Mouse (Mus musculus) limb, embryonic 14.5 days (tissue): ENCODE measurements at regions not wholly inside any gene's neighbourhood (a gene's known extent, or its start where the extent isn't known, plus 50 kb on each side); places are given as distances from the start of the nearest gene placed in this dataset.

ENCODE experiments used
- ATAC-seq: fragments of 200-750 bp; cut with Nextera tagmentation; 2 replicates; pipeline ENCODE4 v1.8.0; 2017; ENCODE audit warnings: low read depth, moderate number of reproducible peaks, moderate TSS enrichment; ENCODE audit not compliant: low FRiP score
- DNase-seq: peaks from one replicate; pipeline ENCODE4 v3.0.0-alpha.2; 2015; ENCODE audit warnings: low spot score
- H3K27ac ChIP-seq: fragments of 300-500 bp; sonication (generic); replicated peaks from 2 replicates; pipeline ENCODE4 v1.5.1; 2014; ENCODE audit warnings: low read depth, mild to moderate bottlenecking, low read length, moderate library complexity, mixed read lengths
- H3K27me3 ChIP-seq: fragments of 300-500 bp; sonication (generic); 2 replicates; pipeline ENCODE4 v1.6.1; 2014; ENCODE audit warnings: low read length, mixed read lengths; ENCODE audit not compliant: control insufficient read depth, insufficient read depth
- H3K36me3 ChIP-seq: fragments of 300-500 bp; sonication (generic); 2 replicates; pipeline ENCODE4 v1.6.1; 2014; ENCODE audit warnings: mild to moderate bottlenecking, low read length, moderate library complexity, mixed read lengths; ENCODE audit not compliant: control insufficient read depth, insufficient read depth
- H3K4me1 ChIP-seq: fragments of 300-500 bp; sonication (generic); 2 replicates; pipeline ENCODE4 v1.6.1; 2014; ENCODE audit warnings: antibody characterized with exemption, low read length, mixed read lengths; ENCODE audit not compliant: control insufficient read depth, insufficient read depth
- H3K4me2 ChIP-seq: fragments of 300-500 bp; sonication (generic); replicated peaks from 2 replicates; pipeline ENCODE4 v1.6.1; 2014; ENCODE audit warnings: low read depth, mild to moderate bottlenecking, low read length, moderate library complexity; ENCODE audit not compliant: severe bottlenecking
- H3K4me3 ChIP-seq: fragments of 300-500 bp; sonication (generic); replicated peaks from 2 replicates; pipeline ENCODE4 v1.5.1; 2014; ENCODE audit warnings: low read length
- H3K9ac ChIP-seq: fragments of 300-500 bp; sonication (generic); 2 replicates; pipeline ENCODE4 v1.6.1; 2014; ENCODE audit warnings: mild to moderate bottlenecking, low read depth, low read length, moderate library complexity; ENCODE audit not compliant: severe bottlenecking
- H3K9me3 ChIP-seq: fragments of 300-500 bp; sonication (generic); 2 replicates; pipeline ENCODE4 v1.6.1; 2016; ENCODE audit warnings: low read length; ENCODE audit not compliant: control insufficient read depth
- POLR2A ChIP-seq: fragments of 200-500 bp; IDR thresholded peaks from 2 replicates; pipeline ENCODE4 v1.8.0; 2012; ENCODE audit warnings: inconsistent platforms, mild to moderate bottlenecking, moderate library complexity, borderline replicate concordance; ENCODE audit not compliant: insufficient read depth, insufficient read length; ENCODE audit errors: extremely low read depth
- WGBS: fragments of 180-500 bp; shearing (Covaris S2); extraction: QIAGEN DNeasy Blood & Tissue Kit; methylation state at CpG from one replicate; pipeline ENCODE4 v1.1.7; 2014; 5-methylcytosine and 5-hydroxymethylcytosine counted together

DNA sequence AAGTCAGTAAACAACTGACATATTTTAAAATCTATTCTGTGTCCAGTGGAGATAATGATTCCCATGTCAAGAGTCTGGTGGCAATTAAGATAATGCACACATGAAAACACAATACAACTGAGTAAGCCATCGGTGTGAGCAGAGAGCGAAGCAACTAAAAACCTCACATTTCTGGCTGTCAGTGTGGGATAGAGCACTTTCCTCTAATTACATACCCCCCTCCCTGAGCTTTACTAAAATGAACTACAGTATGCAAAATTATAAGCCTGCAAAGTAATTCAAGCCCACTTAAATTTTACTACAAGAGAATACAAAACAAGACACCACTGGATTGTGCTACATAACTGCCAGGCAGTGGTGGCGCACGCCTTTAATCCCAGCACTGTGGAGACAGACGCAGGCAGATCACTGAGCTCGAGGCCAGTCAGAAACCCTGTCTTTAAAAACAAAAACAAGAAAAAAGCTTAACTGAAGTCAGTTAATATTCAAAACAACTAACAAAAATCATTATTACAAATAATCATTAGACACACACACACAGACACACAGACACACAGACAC is 104.8 kb downstream of the Enkur start:
- Histone ChIP-seq H3K4me1 (0 out of 2 replicates have a peak, but pooled peaks cover 3% of the 10 kb centered on the region), H3K4me2 (no peak overlapping the region), H3K9ac (no peak overlapping the region), H3K36me3 (no peaks in the 10 kb centered on the region), H3K27ac (no peak overlapping the region), H3K9me3 (no peaks in the 10 kb centered on the region), H3K27me3 (no peaks in the 10 kb centered on the region), H3K4me3 (no peak overlapping the region)
- no peak for DNase-seq
- 63% methylated on average over 6 of the region's 6 CpGs for WGBS
- no peak for TF ChIP-seq POLR2A
- ATAC-seq = no peak

DNA sequence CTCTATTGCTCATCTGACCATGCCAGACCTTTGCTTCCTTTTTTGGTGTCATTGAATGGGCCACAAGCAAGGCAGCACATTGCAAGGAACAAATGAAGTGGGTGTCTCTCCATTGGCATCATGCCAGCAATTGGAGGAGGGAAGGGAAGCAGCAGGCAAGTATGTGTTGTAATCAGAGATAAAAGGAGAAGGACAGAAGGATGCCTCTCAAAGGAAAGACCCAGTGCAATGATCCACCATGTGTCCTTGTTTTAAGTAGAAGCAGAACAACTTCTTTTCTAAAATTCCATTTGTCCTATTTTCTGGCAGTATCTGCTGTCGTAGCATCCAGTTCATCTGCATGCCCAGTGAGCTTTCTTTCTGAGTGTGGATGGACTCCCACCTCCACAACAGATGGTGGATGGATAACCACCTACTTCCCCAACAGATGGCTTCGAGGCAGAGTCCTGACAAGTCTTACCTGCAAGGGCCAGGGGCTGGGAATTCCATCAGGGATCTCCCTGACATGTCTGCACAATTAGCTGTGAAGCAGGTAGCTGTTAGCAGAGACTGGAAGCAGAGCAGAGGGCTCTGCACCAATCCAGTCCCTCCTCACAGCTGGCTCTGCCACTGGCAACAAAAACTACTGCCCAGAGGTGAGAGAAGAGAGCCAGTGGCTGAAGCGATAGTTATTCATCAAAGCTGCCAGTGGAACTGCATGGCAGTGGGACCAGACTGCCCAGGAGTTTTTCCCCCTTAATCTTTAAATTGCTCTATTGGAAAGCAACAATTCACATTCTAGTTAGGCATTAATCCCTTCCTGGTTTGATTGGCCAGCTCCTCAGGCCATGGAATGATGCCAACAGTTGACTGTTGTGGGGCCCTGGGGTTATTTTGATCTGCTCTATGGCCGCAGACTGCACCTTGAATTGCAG is 113.8 kb downstream of the Enkur start:
- H3K27ac ChIP-seq = no peak overlapping the region
- no peaks in the 10 kb centered on the region for H3K36me3 ChIP-seq
- 0 out of 2 replicates have a peak, but pooled peaks cover 5% of the 10 kb centered on the region for H3K4me1 ChIP-seq
- H3K27me3 ChIP-seq = no peaks in the 10 kb centered on the region
- no peak overlapping the region for H3K9ac ChIP-seq
- DNase-seq (no peak), ATAC-seq (no peak)
- no peaks in the 10 kb centered on the region for H3K9me3 ChIP-seq
- TF ChIP-seq POLR2A = no peak
- no peak overlapping the region for H3K4me2 ChIP-seq
- 40% methylated on average over 4 of the region's 4 CpGs for WGBS
- no peak overlapping the region for H3K4me3 ChIP-seq

DNA sequence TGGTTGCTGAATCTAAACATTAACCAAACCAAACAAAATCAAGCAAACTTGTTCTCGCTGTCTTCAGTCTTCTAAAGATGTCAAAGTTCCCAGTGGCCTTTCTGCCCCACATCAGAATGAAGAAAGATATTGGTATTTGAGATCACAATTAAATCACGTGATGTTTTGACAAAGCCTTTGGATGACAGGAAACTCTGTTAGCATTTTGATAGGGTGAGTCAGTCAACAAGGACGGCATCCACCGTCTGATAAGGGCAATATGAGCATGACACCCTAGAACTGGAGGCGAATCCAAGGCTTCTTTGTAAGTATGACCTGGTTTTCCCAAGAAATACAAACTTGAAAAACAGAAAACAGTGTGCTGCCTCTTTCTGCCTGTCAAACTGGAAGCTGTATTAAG is 116.8 kb upstream of the Arhgap21 start:
- Histone ChIP-seq H3K9ac (no peak overlapping the region), H3K4me2 (no peak overlapping the region), H3K36me3 (no peaks in the 10 kb centered on the region), H3K4me3 (no peak overlapping the region), H3K27me3 (no peaks in the 10 kb centered on the region), H3K27ac (no peak overlapping the region), H3K9me3 (no peaks in the 10 kb centered on the region), H3K4me1 (no peaks in the 10 kb centered on the region)
- 81% methylated on average over 5 of the region's 5 CpGs for WGBS
- DNase-seq = no peak
- no peak for ATAC-seq
- no peak for TF ChIP-seq POLR2A

DNA sequence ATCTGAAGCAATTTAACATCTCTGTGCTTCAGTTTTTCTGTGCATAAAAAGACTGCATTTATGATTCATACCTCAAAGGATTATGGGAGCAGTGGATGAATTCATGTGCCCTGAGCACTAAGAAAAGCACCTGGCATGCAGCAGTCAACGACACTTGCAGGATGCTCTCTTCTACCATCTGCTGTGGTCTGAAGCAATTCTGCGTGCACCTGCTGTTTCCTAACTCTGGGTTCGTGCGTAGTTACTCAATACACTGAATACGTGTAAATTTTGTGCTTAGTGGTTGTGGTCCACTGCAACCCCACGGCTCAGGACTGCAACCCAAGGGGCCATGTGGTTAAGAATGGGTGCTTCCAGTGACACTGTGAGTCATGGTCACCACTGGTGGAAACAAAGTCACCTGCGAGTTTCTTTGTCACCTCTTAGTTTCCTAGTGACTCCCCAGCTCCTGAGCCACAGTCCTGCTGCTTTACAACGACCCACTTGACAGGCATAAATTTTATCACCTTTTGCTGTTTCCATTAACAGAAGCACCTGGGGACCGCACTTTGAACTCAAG is 98.7 kb upstream of the Arhgap21 start:
- H3K36me3 ChIP-seq = no peaks in the 10 kb centered on the region
- no peak overlapping the region for H3K9ac ChIP-seq
- H3K4me2 ChIP-seq = no peak overlapping the region
- no peak for DNase-seq
- WGBS = 68% methylated on average over 9 of the region's 9 CpGs
- no peaks in the 10 kb centered on the region for H3K4me1 ChIP-seq
- H3K9me3 ChIP-seq = no peaks in the 10 kb centered on the region
- H3K4me3 ChIP-seq = no peak overlapping the region
- no peak overlapping the region for H3K27ac ChIP-seq
- no peaks in the 10 kb centered on the region for H3K27me3 ChIP-seq
- no peak for ATAC-seq
- TF ChIP-seq POLR2A = no peak

DNA sequence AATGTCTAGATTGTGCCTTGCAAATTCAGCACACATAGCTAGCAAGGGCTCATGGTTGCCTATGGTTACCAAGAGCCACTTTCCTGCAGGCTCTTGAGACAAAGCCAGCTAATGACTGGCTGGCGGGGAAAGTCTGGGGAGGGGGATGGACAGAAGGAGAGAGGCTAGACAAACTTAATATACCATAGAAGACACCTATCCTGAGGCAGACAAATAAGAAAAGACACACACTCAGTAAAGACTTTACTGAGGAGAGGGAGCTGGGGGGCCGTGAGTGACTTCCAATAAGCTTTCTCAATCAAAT is 91.6 kb upstream of the Arhgap21 start:
- Histone ChIP-seq H3K4me1 (0 out of 2 replicates have a peak, but pooled peaks cover 4% of the 10 kb centered on the region), H3K36me3 (no peaks in the 10 kb centered on the region), H3K27me3 (no peaks in the 10 kb centered on the region), H3K27ac (no peak overlapping the region), H3K4me3 (no peak overlapping the region), H3K4me2 (no peak overlapping the region), H3K9ac (no peak overlapping the region), H3K9me3 (no peaks in the 10 kb centered on the region)
- TF ChIP-seq POLR2A = no peak
- ATAC-seq = no peak
- 83% methylated on average over 2 of the region's 2 CpGs for WGBS
- no peak for DNase-seq
